9 mouse cellular contexts compared by ENCODE assay signal in genomic region chr10:42070611-42071403, GRCm38 (mm10). TPM values are rescaled to one million over a fixed set of nuclear protein-coding genes. Genes with fewer than 3 reads are reported as not detected.
DNase-seq lines count a peak whose midpoint lies in the region; ATAC-seq and TF ChIP-seq lines count a peak whose summit lies in the region.
"Had no signal": no experiment of that assay in that cellular context is flagged by ENCODE, and none has a peak within 500 bp of the region (broad histone marks: within the 10 kb centered on the region; RNA-seq: fewer than 3 reads in every experiment).

No protein-coding gene starts in this region.

- no peaks in the 10 kb centered on the region for H3K9me3 ChIP-seq in forebrain, embryonic 12.5 days
- H3K9me3 ChIP-seq in intestine, postnatal 0 days (ENCODE audit: control insufficient read depth) = no peaks in the 10 kb centered on the region
- H3K9me3 ChIP-seq in stomach, embryonic 14.5 days (ENCODE audit: control insufficient read depth, low read depth, low read length) = no peaks in the 10 kb centered on the region

- peak overlapping the region; percentile 32; the same call in 1 of the 2 replicates for H3K4me2 ChIP-seq in forebrain, embryonic 12.5 days
- no peak overlapping the region for H3K4me2 ChIP-seq in intestine, postnatal 0 days (replicated peaks; ENCODE audit: low read depth)
- no peak overlapping the region for H3K4me2 ChIP-seq in stomach, embryonic 14.5 days (replicated peaks; ENCODE audit: low read depth, low read length)

- DNase-seq in heart, adult 18-20 months = peak; percentile 64 to 71
- DNase-seq in heart, postnatal 25 days (ENCODE audit: low spot score) = no peak
- DNase-seq in adrenal gland, postnatal 36 days = peak; percentile 75 to 78
- peak; percentile 59 for DNase-seq in lung, adult 2 months
- no peak for DNase-seq in left cerebral cortex, adult 11 months (ENCODE audit: low spot score)

- no peaks in the 10 kb centered on the region for H3K36me3 ChIP-seq in forebrain, embryonic 12.5 days (replicated peaks)
- H3K36me3 ChIP-seq in intestine, postnatal 0 days (ENCODE audit: control insufficient read depth, insufficient read depth) = no peaks in the 10 kb centered on the region
- H3K36me3 ChIP-seq in stomach, embryonic 14.5 days (ENCODE audit: control insufficient read depth, insufficient read depth, low read length) = no peaks in the 10 kb centered on the region

- TF ChIP-seq POLR2A in lung, adult 2 months (IDR thresholded peaks at IDR 0.05; ENCODE audit: borderline replicate concordance, extremely low read depth, low read depth, low read length) = no peak

- ATAC-seq in forebrain, embryonic 12.5 days (ENCODE audit: low FRiP score) = peak; percentile 25; the same call in 1 of the 2 replicates
- peak; percentile 60 for ATAC-seq in intestine, postnatal 0 days
- ATAC-seq in stomach, embryonic 14.5 days (ENCODE audit: insufficient number of reproducible peaks, insufficient read depth, low FRiP score, low read depth) = peak; percentile 49; the same call in 1 of the 2 replicates

- WGBS in forebrain, embryonic 12.5 days = 20% methylated on average over 10 of the region's 10 CpGs
- WGBS in intestine, postnatal 0 days = 32% methylated on average over 10 of the region's 10 CpGs
- WGBS in lung, adult 2 months = 32% methylated on average over 10 of the region's 10 CpGs
- 27% methylated on average over 10 of the region's 10 CpGs for WGBS in stomach, embryonic 14.5 days

- no peak overlapping the region for H3K4me3 ChIP-seq in forebrain, embryonic 12.5 days (replicated peaks)
- no peak overlapping the region for H3K4me3 ChIP-seq in intestine, postnatal 0 days (ENCODE audit: low read depth, low read length)
- no peak overlapping the region for H3K4me3 ChIP-seq in lung, adult 2 months (replicated peaks; ENCODE audit: extremely low read depth, low read depth, low read length)
- no peak overlapping the region for H3K4me3 ChIP-seq in stomach, embryonic 14.5 days (ENCODE audit: low read depth, low read length)

- peaks cover 29% of the 10 kb centered on the region for H3K4me1 ChIP-seq in forebrain, embryonic 12.5 days
- H3K4me1 ChIP-seq in intestine, postnatal 0 days (replicated peaks; ENCODE audit: control insufficient read depth, insufficient read depth, low read length) = 0 out of 2 replicates have a peak, but pooled peaks cover 5% of the 10 kb centered on the region
- peaks cover 9% of the 10 kb centered on the region for H3K4me1 ChIP-seq in lung, adult 2 months (ENCODE audit: control insufficient read depth, insufficient read depth, low read length)
- no peaks in the 10 kb centered on the region for H3K4me1 ChIP-seq in stomach, embryonic 14.5 days (ENCODE audit: control insufficient read depth, insufficient read depth, low read length)

- intact Hi-C loops in heart, postnatal 25 days (cut with DNase I) = loop anchor here (5.0 kb wide), 1 partner anchor 201 kb away; no protein-coding TSS in a partner anchor

- no peak overlapping the region for H3K9ac ChIP-seq in forebrain, embryonic 12.5 days
- H3K9ac ChIP-seq in intestine, postnatal 0 days (ENCODE audit: low read depth, low read length) = no peak overlapping the region
- no peak overlapping the region for H3K9ac ChIP-seq in stomach, embryonic 14.5 days (replicated peaks; ENCODE audit: low read depth, low read length)

- H3K27me3 ChIP-seq in forebrain, embryonic 12.5 days = 0 out of 2 replicates have a peak, but pooled peaks cover 6% of the 10 kb centered on the region
- H3K27me3 ChIP-seq in intestine, postnatal 0 days (replicated peaks; ENCODE audit: control insufficient read depth, insufficient read depth, low read length) = no peaks in the 10 kb centered on the region
- H3K27me3 ChIP-seq in stomach, embryonic 14.5 days (ENCODE audit: control insufficient read depth, insufficient read depth, low read length) = no peaks in the 10 kb centered on the region

- peak; percentile 85 for TF ChIP-seq CTCF in intestine, postnatal 0 days (IDR thresholded peaks at IDR 0.05; ENCODE audit: low read depth)
- TF ChIP-seq CTCF in lung, adult 2 months (IDR thresholded peaks at IDR 0.05; ENCODE audit: insufficient read depth, low read length) = peak; percentile 76

- peak overlapping the region; percentile 66; the same call in 1 of the 2 replicates for H3K27ac ChIP-seq in forebrain, embryonic 12.5 days
- no peak overlapping the region for H3K27ac ChIP-seq in intestine, postnatal 0 days (ENCODE audit: low read depth, low read length)
- H3K27ac ChIP-seq in stomach, embryonic 14.5 days (ENCODE audit: low read length) = no peak overlapping the region

RNA-seq across cellular contexts. Expression of gene Armc2, which starts 52.6 kb away (rescaled TPM):
- total RNA-seq in heart, adult 18-20 months (2021) = 10 to 100 TPM; 18.4 to 22.6 TPM
- total RNA-seq in heart, postnatal 25 days (2021) = 1 to 10 TPM; 7.8 to 8.2 TPM
- 1 to 10 TPM; 1.2 to 3.8 TPM for total RNA-seq in adrenal gland, postnatal 36 days (2021)
- 3.6 and 4.6 TPM in 2 replicates for polyA plus RNA-seq in forebrain, embryonic 12.5 days (2016; fragmentation: Nextera tagmentation; extraction: Ambion mirVana)
- polyA plus RNA-seq in intestine, postnatal 0 days (2015; fragmentation: Nextera tagmentation; extraction: Ambion mirVana) = 0.77 and 1.2 TPM in 2 replicates
- 1.2 and 1.5 TPM in 2 replicates for polyA plus RNA-seq in lung, adult 2 months (2012; rRNA removed)
- polyA plus RNA-seq in stomach, embryonic 14.5 days (2014; fragmentation: Nextera tagmentation; extraction: Ambion mirVana) = 1.9 and 2.2 TPM in 2 replicates
- total RNA-seq: neutrophil, adult 5-6 weeks had no signal

Comparison
In these comparisons a context has a peak if more than half of its experiments do, and no peak if none do; other contexts are left out.
1. DNase-seq: peak in heart, adult 18-20 months (2 of 2), adrenal gland, postnatal 36 days (2 of 2) and lung, adult 2 months (single experiment); none in heart, postnatal 25 days (single experiment) and left cerebral cortex, adult 11 months (single experiment).
2. Peak in every context shown above with its lines, with median percentiles within 50 percentile points of each other: ATAC-seq.